Mouse (Mus musculus) lung, postnatal 10 days (tissue): Measurements from ENCODE around the gene D13Ertd608e.
"Not testable (repeated sequence)": the region's sequence is repeated elsewhere in the genome, so short reads cannot be mapped to it uniquely, and the experiment has no call there.

ENCODE experiments used
- DNase-seq: peaks from one replicate; pipeline ENCODE4 v3.0.0; 2021

Gene D13Ertd608e

DNA sequence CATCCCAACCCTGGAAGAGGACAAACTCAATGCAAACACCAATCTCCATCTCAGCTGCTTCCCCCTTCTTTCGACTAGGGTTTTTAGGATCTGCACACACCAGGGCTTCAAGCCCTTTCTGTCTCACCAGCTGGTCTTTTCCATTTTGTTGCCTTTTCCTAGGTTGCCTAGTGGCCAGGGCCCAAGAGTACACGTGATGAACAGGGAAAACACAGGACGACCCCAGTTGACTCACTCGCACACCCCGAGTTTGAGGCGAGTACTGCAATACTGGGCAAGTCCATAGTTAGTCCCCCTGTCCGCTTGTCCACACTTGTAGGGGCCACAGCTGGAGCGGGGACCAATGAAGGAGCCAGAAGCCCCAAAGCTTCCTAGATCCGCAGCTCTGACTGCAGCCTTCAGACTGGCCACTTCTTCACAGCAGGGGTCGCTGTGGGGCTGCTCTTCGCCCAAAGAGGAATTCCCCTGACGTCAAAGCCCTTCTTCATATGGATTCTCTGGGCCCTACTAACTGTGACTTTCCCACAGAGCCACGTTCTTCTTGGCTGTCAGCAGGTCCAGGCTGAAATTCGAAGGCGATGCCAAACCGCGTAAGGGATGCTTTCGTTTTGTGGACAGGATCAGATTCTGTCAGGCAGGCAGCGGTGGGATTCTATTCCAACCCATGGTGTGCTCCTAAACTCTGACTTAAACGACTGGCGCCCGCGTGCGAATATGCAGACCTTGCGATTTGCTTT is at the start of gene D13Ertd608e:
D13Ertd608e (plus strand) TSS at position 687 of the 737 bp plus-strand sequence.
- DNase-seq: peak; percentile 35

DNA sequence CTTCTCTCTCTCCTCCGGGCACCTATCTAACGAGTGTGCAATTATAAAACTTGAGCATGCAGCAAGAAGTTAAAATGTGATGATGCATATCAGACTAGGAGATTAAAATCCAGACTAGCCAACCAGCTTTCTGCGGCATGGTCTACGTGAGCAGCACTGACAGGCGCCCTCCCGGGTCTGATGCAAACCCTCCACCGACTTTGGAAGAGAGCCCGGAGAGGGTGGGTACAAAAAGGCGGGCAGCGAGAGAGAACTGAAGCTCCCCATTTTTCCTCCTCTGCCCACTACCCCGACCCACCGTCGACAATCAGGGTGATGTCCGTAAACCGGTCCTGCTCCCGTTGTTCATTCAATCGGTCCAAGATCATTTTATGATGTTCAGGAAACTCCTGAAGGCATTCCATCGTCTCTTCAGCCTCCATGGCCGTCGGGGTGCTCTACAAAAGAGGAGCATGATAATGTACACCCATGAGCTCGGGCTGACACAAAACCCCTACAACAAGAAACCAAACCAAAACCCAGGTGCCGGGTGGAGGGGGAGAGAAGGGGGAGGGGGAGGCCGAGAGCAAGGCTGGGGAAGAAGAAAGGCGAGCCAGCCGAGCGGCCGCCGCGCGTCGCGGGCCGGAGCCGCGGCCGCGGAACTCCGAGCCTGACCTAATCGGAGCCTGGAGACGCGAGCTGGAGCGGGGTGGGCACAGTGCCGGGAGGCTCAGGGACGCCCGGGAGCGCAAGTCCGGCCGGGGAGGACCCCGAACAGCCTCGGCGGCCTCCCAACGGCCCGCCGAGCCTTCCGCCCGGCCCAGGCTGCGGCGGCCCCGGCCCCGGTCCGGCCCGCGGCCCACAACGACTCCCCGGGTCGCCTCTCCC is 45.7 kb upstream of the D13Ertd608e start:
- DNase-seq: peak; percentile 79

DNA sequence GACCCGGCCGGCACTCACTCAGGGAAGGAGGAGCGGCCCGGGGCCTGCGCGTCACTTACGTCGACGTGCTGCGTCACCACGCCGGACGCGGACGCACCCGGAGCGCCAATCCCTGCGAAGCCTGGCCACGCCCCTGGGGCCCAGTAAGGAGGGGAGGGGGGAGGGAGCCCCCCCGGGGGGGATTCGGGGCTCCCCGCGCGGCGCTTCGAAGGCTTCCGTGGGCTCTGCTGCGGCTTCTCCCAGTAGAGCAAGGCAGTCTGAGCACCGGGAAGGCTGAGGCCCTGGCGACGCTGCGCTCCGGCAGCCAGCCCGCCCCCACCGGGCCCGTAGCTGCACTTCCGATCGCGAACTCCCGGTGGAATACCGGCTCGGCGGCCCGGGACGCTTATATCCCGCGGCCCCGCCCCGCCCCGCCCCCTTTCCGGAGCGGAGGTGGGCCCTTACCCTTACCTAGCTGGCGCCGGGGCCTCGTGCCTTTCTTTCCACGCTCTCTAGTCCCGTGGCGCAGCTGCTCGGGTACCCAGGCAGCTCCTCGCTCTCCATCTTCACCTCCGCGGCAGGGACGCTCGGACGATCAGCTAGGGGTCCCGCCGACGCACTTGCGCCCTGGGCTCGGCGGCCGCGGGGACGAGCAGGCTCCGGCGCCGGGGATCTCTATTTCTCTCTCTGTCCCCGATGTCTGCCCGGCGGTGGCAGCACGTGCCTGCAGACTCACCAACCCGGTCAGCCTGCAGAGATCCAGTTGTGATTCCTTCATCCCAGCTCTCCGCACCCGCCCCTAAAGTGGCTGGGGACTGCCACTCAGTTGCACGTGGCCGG is 44.8 kb upstream of the D13Ertd608e start, which contains the start of gene Zfp131:
Zfp131 (minus strand) TSS at position 129 of the 819 bp plus-strand sequence.
- DNase-seq: peak; percentile 96

DNA sequence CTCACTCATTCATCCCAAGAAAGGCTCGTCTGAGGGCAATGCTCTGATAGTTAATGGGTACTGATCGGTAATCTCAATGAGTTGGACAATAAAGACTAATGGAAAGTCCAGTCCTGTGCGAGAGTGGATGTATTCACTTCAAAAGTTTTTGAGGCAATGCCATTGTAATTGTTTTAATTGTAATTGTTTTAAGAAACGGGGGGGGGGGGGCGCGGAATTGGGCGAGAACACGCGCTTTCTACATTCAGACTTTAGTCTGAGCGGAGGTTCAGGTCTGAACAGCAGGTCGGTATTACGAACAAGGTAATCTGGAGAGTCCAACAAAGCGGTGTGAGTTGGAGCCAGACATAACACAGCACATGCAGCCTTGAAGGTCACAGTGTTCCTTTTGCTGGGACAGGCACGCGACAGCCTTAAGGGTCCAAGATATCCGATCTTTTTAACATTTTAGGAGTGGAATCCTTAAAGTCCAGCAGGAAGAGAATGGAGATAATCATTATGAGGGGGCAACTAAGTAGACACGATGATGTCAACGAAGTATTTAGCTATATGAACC is 44.1 kb upstream of the D13Ertd608e start:
- no peak for DNase-seq

DNA sequence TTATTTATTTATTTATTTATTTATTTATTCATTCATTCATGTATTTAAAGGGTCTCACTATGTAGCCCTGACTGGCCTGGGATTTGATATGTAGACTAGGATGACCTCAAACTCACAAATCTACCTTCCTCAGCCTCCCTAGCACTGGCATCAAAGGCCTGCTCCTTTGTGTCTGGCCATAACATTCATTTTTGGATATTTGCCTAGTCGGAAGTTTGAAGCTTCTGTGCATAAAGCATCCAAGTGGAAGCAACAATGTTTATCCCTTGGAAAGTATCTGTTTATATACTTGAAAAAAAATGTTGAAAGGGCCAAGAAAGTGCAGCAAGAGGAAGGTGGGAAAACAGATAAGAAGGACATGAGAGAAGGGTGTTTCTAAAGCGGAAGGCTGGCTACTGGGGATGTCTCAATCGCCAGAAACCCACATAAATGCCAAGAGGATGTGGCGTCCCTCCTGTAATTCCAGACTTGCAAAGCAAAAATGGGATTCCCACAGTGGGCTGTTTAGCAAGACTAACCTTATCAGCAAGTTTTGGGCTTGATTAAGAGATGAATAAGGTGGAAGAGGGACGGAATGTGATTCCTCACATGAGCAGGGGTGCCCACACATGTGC is 42.9 kb upstream of the D13Ertd608e start:
- DNase-seq: peak; percentile 43

DNA sequence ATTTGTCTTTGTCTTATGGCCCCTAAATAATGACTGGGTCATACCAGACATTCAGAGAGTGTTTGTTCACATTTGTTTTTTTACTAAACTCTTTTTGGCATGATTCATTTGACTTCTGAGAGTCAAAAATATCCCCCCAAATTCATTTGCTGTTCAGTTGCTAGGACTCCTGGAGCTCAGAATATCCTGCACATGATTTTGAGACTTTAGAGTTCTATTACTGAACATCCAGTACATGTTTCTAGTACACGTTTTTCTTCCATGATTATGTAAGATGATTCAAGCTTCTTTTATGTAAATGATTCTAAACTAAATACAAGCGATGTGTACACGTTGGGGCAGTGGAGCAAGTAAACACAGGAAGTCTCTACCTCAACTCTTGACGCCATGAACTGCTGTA is 38.1 kb upstream of the D13Ertd608e start:
- no peak for DNase-seq

DNA sequence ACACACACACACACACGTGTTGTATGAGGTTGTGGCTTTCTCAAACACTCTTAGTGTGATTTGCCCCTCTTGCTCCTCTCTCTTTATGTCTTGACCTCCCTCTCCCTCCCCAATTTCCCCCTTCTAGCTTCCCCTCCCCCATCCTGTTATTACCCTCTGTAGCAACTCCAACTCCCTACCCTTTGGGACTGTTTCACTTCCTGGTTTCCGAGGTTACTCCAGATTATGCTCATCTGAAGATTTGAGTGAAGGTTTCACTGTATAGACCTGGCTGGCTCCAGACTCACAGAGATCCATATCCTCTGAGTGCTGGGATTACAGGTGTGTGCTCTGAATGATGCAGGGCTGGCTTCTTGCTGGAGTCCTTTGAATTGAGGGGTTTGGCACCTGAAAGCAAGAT is 26.9 kb upstream of the D13Ertd608e start:
- DNase-seq: no peak

DNA sequence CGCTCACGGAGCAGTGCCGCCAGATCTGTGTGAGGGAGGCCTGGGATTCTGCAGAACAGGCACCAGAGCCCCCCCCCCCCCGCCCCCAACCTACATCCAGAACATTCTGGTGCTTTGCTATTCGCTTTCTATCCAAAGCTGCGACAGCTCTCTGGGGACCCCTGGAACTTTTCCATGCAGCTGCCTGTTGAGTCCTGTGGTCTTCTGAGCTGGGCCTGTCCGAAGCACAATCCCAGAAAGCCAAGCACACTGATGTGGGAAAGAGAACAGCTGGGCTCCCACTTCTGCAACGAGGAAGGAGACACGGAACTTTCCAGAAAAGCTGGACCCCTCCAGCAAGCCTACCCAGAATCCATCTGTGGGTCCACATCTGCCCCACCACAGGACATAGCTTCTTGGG is 25.8 kb upstream of the D13Ertd608e start:
- DNase-seq: no peak

DNA sequence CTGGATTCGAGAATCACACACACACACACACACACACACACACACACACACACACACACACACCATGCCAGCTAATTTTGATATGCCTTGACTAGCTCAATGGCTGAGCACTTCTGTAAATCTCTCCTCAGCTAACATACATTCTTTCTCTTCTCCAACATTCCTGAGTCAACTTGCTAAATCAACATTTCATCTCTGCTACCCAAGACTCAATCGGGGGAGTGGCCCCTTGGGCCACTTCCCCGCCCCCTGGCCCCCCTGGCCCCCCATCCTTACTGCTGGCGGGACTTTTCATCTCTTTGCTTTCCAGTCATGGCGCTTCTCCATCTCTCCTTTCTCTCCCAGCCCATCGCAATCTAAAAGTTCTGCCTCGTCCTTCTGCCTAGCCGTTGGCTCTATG is 19.0 kb upstream of the D13Ertd608e start:
- no peak for DNase-seq

DNA sequence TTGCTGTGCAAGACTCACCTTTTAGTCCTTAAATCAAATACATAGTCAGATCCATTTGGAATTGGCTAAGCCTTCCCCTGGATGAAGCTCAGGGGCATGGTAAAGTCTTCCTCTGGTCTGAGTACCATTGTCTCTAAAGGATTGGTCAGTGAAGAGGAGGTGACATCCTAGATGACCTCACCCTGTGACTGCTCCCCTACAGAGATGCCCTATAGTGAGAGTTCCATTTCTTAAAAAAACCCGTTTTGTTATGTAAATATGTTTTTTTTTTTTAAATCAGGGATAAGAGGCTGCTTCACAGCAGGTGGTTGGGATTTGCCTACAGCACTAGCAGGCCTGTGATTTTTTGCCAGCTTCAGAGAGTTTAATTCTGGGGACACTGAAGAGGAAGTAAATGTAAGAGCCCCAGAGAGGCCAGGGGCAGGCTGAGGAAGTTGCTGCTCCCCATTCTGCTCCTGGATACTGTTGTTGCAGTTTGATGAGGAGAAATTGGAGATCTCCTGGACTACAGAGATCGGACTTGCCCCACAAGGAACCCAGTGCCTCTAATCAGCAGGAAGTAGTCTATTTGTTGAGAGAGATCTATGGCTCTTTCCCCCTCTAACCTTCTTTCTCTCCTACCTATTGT is 18.1 kb upstream of the D13Ertd608e start:
- no peak for DNase-seq

DNA sequence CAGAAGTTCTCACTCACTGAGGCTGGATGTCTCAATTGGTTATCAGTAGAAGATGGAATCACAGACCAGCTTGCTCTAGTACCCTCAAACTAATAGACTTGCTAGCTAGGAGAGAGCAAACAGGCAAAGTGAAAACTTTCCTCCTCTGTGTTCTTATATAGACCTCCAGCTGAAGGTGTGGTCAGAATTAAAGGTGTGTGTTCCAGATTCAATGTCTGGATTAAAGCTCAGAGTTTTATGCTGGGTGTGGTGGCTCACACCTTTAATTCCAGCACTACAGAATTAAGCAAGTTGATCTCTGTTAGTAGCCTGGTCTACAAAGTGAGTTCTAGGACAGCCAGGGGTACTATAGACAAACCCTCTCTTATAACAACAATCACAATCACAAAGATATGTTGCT is 5.7 kb upstream of the D13Ertd608e start, which contains the start of gene AF067063:
AF067063 (minus strand) TSS at position 101 of the 400 bp plus-strand sequence.
- DNase-seq: not testable (repeated sequence)

DNA sequence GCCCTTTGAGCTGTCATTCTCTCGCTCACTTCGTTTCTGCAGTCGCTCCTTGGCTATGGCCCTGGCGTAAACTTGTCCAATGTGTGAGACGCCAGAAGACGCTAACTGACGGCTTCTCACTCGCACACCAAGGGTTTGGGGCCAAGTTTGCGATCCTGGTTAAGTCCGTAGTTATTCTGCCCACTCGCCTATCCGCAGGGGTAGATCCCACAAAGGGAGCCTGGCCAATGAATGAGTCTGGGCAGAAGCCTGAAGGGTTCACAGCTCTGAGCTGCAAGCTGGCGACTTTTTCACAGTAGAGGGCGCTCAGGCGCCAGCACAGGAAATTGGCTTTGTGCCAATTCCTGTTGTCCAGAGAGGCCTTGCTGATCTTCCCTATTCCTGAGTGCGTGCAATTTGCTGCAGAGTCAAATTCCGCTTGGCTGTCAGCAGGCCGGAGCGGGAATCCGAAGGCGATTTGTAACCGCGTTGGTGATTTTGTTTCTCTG is 562 bp downstream of the D13Ertd608e start:
- DNase-seq: peak; percentile 5

DNA sequence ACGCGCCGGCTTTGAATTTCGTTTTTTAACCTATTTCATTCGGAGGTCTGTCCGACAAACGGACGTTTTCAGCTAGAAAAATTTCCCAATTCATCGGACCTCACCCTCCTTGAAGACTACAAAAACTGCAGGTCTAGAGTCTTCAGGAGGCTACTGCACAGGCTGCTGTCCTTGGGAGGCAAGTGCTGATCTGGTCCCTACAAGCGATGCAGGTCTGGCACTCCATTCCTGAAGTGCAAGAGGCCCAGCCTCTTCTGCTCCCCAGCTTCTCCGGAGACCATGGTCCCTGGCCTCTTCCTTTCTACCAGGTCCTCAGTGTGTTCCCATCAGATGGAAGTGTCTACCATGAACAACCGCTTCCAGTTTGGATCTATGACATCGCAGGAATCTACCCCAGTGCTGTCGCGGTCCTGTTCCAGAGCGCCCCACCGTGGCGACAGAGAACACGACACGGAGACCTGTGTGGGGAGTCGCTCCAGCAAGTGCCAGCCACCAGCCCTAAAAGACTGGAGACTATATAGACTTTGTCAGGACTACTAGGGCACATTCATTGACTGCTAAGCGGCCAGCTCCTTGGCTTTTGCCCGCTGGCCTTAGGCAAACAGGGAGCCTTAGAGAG is 2.0 kb downstream of the D13Ertd608e start:
- DNase-seq: peak; percentile 22

DNA sequence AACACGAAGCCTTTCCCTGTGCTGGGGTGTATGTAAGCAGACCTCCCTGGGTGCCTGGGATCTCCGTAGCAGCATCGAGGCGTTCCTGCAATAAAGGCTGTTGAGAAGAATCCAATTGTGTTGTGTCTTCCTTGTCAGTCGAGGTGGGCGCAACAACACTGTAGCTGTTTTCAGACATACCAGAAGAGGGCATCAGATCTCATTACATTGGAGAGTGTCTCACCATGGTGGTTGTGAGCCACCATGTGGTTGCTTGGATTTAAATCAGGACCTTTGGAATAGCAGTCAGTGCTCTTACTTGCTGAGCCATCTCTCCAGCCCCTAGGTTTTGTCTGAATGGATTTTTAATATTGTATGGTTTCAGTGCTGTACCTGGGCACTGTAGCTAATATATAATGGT is 4.2 kb downstream of the D13Ertd608e start:
- not testable (repeated sequence) for DNase-seq

DNA sequence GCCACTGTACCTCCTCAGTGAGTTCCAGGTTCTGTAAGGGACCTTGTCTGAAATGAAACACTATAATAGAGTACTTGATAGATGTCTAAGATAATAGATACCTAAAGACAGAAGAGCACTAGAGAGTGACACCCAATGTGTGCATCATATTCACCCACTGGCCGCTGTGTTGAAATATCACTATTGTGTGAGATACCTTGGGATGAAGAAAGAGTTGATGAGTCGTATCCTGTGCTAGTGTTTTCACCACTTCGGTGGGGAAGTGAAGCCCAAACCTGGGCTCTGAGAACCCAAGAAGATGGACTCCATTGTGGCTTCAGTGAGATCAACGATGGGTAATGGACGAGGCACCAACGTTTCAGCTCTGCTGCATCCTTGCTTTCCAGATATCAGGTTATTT is 26.6 kb downstream of the D13Ertd608e start:
- DNase-seq: not testable (repeated sequence)

DNA sequence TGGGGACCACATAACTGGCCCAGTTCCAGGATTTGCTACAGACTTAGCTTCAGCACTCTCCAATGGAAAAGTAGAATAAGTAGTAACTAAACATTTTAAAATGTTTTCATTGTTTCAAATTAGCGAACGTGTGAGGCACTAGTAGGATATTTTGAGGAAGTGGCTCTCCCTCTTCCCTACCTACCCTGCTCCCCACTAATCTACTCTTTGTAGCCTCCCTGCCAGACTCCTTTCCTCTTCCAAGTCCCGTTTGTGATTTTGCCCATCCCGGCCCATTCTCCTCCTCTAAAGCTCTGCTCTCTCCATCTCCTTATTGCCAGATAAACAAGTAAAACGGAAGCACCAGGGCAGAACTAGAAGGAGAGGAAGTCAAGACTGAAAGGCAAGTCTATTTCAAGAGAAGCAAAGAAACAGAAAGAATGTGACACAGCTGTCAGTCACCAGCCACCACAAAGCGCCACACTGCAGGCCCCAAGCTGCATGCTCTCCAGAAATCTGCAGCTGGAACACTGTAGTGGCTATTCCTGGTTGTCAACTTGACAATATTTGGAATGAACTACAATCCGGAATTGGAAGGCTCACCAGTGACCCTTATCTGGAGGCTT is 28.7 kb downstream of the D13Ertd608e start:
- DNase-seq: not testable (repeated sequence)

DNA sequence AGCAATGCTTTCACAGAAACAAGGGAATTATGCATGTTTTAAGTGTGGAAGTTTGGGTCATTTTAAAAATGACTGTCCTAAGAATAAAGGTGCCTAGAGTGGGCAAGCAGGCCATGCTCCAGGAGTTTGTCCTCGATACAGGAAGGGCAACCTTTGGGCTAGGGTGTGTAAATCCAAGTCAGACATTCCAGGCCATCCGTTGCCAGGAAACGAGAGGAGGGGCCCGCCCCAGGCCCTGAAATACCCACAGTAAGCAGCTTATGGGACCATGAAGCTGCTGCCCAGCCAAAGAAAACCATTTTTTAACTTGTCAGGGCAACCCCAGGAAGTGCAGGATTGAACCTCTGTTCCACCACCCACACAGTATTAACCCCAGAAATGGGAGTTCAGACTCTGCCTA is 51.1 kb downstream of the D13Ertd608e start:
- DNase-seq: not testable (repeated sequence)

DNA sequence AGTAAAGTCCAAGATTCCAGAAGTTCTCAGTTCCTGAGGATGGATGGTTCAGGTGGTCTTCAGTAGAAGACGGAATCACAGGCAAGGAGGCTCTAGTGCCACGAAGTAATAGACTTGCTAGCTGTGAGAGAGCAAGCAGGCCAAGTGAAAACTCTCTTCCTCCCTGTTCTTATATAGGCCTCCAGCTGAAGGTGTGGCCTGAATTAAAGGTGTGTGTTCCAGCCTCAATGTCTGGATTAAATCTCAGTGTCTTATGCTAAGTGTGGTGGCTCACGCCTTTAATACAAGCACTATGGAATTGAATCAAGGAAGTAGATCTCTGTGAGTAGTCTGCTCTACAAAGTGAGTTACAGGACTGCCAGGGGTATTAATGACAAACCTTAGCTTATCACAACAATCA is 58.9 kb downstream of the D13Ertd608e start, which contains the start of gene Tcstv1:
Tcstv1 (minus strand) TSS at position 101 of the 400 bp plus-strand sequence.
- not testable (repeated sequence) for DNase-seq
